8 mouse cellular contexts compared by ENCODE assay signal in genomic region chr3:19895755-19896154, GRCm38 (mm10).
DNase-seq lines count a peak whose midpoint lies in the region; ATAC-seq and TF ChIP-seq lines count a peak whose summit lies in the region.

No protein-coding gene starts in this region.

- TF ChIP-seq POLR2A in liver, adult 2 months (IDR thresholded peaks at IDR 0.05; ENCODE audit: extremely low read depth, insufficient read depth, low read length), result no peak

- peak overlapping the region; percentile 94; the same call in 1 of the 2 replicates for H3K4me3 ChIP-seq in liver, adult 2 months (ENCODE audit: insufficient read depth, low read depth, low read length)
- peak overlapping the region; percentile 94 for H3K4me3 ChIP-seq in embryonic facial prominence, embryonic 12.5 days
- peak overlapping the region; percentile 91 for H3K4me3 ChIP-seq in hindbrain, postnatal 0 days (ENCODE audit: low read length)
- peak overlapping the region; percentile 96 for H3K4me3 ChIP-seq in midbrain, postnatal 0 days (ENCODE audit: low read depth, low read length)

- H3K27ac ChIP-seq in liver, adult 2 months (replicated peaks; ENCODE audit: insufficient read depth, low read depth, low read length), result no peak overlapping the region
- H3K27ac ChIP-seq in embryonic facial prominence, embryonic 12.5 days, result peak overlapping the region; percentile 76; the same call in 1 of the 2 replicates
- H3K27ac ChIP-seq in hindbrain, postnatal 0 days, result peak overlapping the region; percentile 90
- H3K27ac ChIP-seq in midbrain, postnatal 0 days (ENCODE audit: low read depth, low read length), result 0 out of 2 replicates have a peak overlapping the region, but pooled peaks have one; percentile 84

- peaks cover 10% of the 10 kb centered on the region for H3K4me1 ChIP-seq in liver, adult 2 months (ENCODE audit: control insufficient read depth, insufficient read depth, low read length)
- peaks cover 12% of the 10 kb centered on the region; the same call in 1 of the 2 replicates for H3K4me1 ChIP-seq in embryonic facial prominence, embryonic 12.5 days
- H3K4me1 ChIP-seq in hindbrain, postnatal 0 days (ENCODE audit: insufficient read depth, low read length), result 0 out of 2 replicates have a peak, but pooled peaks cover 7% of the 10 kb centered on the region
- H3K4me1 ChIP-seq in midbrain, postnatal 0 days (ENCODE audit: insufficient read depth, low read length), result peaks cover 9% of the 10 kb centered on the region; the same call in 1 of the 2 replicates

- ATAC-seq in embryonic facial prominence, embryonic 12.5 days (ENCODE audit: insufficient number of reproducible peaks, insufficient read depth, low FRiP score, low TSS enrichment), result no peak
- ATAC-seq in hindbrain, postnatal 0 days, result no peak
- no peak for ATAC-seq in midbrain, postnatal 0 days (ENCODE audit: low FRiP score)

- no peaks in the 10 kb centered on the region for H3K27me3 ChIP-seq in liver, adult 2 months (ENCODE audit: control insufficient read depth, insufficient read depth, low read length)
- no peaks in the 10 kb centered on the region for H3K27me3 ChIP-seq in embryonic facial prominence, embryonic 12.5 days
- H3K27me3 ChIP-seq in hindbrain, postnatal 0 days (ENCODE audit: insufficient read depth, low read length), result no peaks in the 10 kb centered on the region
- no peaks in the 10 kb centered on the region for H3K27me3 ChIP-seq in midbrain, postnatal 0 days (ENCODE audit: insufficient read depth, low read length)

- no peak for DNase-seq in liver, adult 2 months (ENCODE audit: extremely low read depth, low read depth, low spot score)
- no peak for DNase-seq in liver
- no peak for DNase-seq in hindbrain, postnatal 0 days (ENCODE audit: low spot score)
- DNase-seq in midbrain, postnatal 0 days (ENCODE audit: low spot score), result no peak
- DNase-seq in spleen, postnatal 14 days (ENCODE audit: low spot score in 2 of 2), result no peak
- DNase-seq in frontal cortex, postnatal 10 days (ENCODE audit: low spot score in 2 of 2), result no peak
- no peak for DNase-seq in left cerebral cortex, adult 11 months (ENCODE audit: low spot score)

- no peak for TF ChIP-seq CTCF in liver, adult 2 months (IDR thresholded peaks at IDR 0.05; ENCODE audit: low read depth, low read length)
- TF ChIP-seq CTCF in hindbrain, postnatal 0 days (IDR thresholded peaks at IDR 0.05; ENCODE audit: low read depth), result no peak
- TF ChIP-seq CTCF in midbrain, postnatal 0 days (IDR thresholded peaks at IDR 0.05), result no peak

- peak overlapping the region; percentile 78 for H3K9ac ChIP-seq in liver, adult 2 months (ENCODE audit: low read depth, low read length)
- peak overlapping the region; percentile 85 for H3K9ac ChIP-seq in embryonic facial prominence, embryonic 12.5 days
- peak overlapping the region; percentile 86 for H3K9ac ChIP-seq in hindbrain, postnatal 0 days (replicated peaks; ENCODE audit: low read length)
- H3K9ac ChIP-seq in midbrain, postnatal 0 days (replicated peaks; ENCODE audit: low read length, poor library complexity, severe bottlenecking), result peak overlapping the region; percentile 90

- H3K79me2 ChIP-seq in liver, adult 2 months (ENCODE audit: control insufficient read depth, insufficient read depth, low read length), result peaks cover 9% of the 10 kb centered on the region; the same call in 1 of the 2 replicates

- H3K4me2 ChIP-seq in embryonic facial prominence, embryonic 12.5 days (replicated peaks), result peak overlapping the region; percentile 88
- peak overlapping the region; percentile 95 for H3K4me2 ChIP-seq in hindbrain, postnatal 0 days (ENCODE audit: low read depth, low read length)
- peak overlapping the region; percentile 87 for H3K4me2 ChIP-seq in midbrain, postnatal 0 days (ENCODE audit: low read depth, low read length, poor library complexity, severe bottlenecking)

- 38% methylated on average over 5 of the region's 5 CpGs for WGBS in liver, adult 2 months
- WGBS in embryonic facial prominence, embryonic 12.5 days, result 45% methylated on average over 5 of the region's 5 CpGs
- WGBS in hindbrain, postnatal 0 days, result 29% methylated on average over 5 of the region's 5 CpGs
- WGBS in midbrain, postnatal 0 days, result 36% methylated on average over 5 of the region's 5 CpGs

- no peaks in the 10 kb centered on the region for H3K9me3 ChIP-seq in embryonic facial prominence, embryonic 12.5 days
- H3K9me3 ChIP-seq in hindbrain, postnatal 0 days (ENCODE audit: low read length), result no peaks in the 10 kb centered on the region
- H3K9me3 ChIP-seq in midbrain, postnatal 0 days (ENCODE audit: low read length), result no peaks in the 10 kb centered on the region

- no peaks in the 10 kb centered on the region for H3K36me3 ChIP-seq in liver, adult 2 months (ENCODE audit: control insufficient read depth, insufficient read depth, low read length)
- H3K36me3 ChIP-seq in embryonic facial prominence, embryonic 12.5 days, result peaks cover 16% of the 10 kb centered on the region
- H3K36me3 ChIP-seq in hindbrain, postnatal 0 days (ENCODE audit: insufficient read depth, low read length), result no peaks in the 10 kb centered on the region
- H3K36me3 ChIP-seq in midbrain, postnatal 0 days (ENCODE audit: insufficient read depth, low read length), result no peaks in the 10 kb centered on the region
